Mouse (Mus musculus) heart, adult 2 months (tissue): ENCODE data around the gene Tln1. TPM values are rescaled to one million over a fixed set of nuclear protein-coding genes. Genes with fewer than 3 reads are reported as not detected.

Experiments used
- DNase-seq, 2 experiments: peaks; one replicate each; pipeline ENCODE4 v3.0.0; 2021
- H3K27ac ChIP-seq: fragments of 200-600 bp; 2 replicates; pipeline ENCODE4 v1.8.1; 2022
- H3K27me3 ChIP-seq: fragments of 200-500 bp; 2 replicates; pipeline ENCODE4 v1.6.1; 2012; ENCODE audit warnings: mild to moderate bottlenecking, low read length, inconsistent platforms, mixed read lengths; ENCODE audit not compliant: control insufficient read depth, insufficient read depth
- H3K36me3 ChIP-seq: fragments of 200-500 bp; 2 replicates; pipeline ENCODE4 v1.6.1; 2012; ENCODE audit warnings: low read length, inconsistent platforms; ENCODE audit not compliant: control insufficient read depth, insufficient read depth
- H3K4me1 ChIP-seq: fragments of 200-500 bp; 2 replicates; pipeline ENCODE4 v1.6.1; 2011; ENCODE audit warnings: low read length; ENCODE audit not compliant: control insufficient read depth, insufficient read depth
- H3K4me3 ChIP-seq: fragments of 200-600 bp; 2 replicates; pipeline ENCODE4 v1.8.1; 2022
- H3K79me2 ChIP-seq: fragments of 200-500 bp; replicated peaks from 2 replicates; pipeline ENCODE4 v1.6.1; 2012; ENCODE audit warnings: mild to moderate bottlenecking, inconsistent platforms, low read length, moderate library complexity, mixed read lengths; ENCODE audit not compliant: control insufficient read depth, insufficient read depth
- H3K9ac ChIP-seq: fragments of 200-500 bp; 2 replicates; pipeline ENCODE4 v1.6.1; 2012; ENCODE audit warnings: low read depth, mild to moderate bottlenecking, control low read depth, inconsistent platforms, low read length, mixed read lengths
- CTCF ChIP-seq: fragments of 200-600 bp; IDR thresholded peaks from 2 replicates; pipeline ENCODE4 v1.8.1; 2022; ENCODE audit warnings: antibody characterized with exemption, mild to moderate bottlenecking, moderate library complexity
- EP300 ChIP-seq: fragments of 200-500 bp; IDR thresholded peaks from 2 replicates; pipeline ENCODE4 v1.6.1; 2011; ENCODE audit warnings: low read depth, low read length, control low read depth; ENCODE audit not compliant: insufficient read depth
- POLR2A ChIP-seq: fragments of 200-500 bp; IDR thresholded peaks from 2 replicates; pipeline ENCODE4 v1.6.1; 2011; ENCODE audit warnings: mild to moderate bottlenecking, low read depth, low read length, control low read depth; ENCODE audit not compliant: insufficient read depth
- WGBS: fragments of 180-500 bp; shearing (Covaris S2); methylation state at CpG from one replicate; pipeline ENCODE4 v1.1.7; 2018; 5-methylcytosine and 5-hydroxymethylcytosine counted together
- intact Hi-C: fragments of 180-260 bp; cut with DNase I; formaldehyde crosslinking; loops from one replicate; pipeline ENCODE4 v1.15.1; 2025
- polyA plus RNA-seq: library from polyadenylated mRNA; depleted of rRNA; stranded (reverse); fragments of >200 nt; gene quantifications from 2 replicates; pipeline ENCODE4 v1.2.3, GENCODE M21; 2012
- total RNA-seq, 2 experiments: library from RNA; stranded (reverse); gene quantifications; 2 replicates each; pipeline ENCODE4 v1.2.3; 2021

The Tln1 gene
- total and polyA plus RNA-seq, 3 experiments, result 53.1 to 109 (median 105) TPM

GRCm38 (mm10) chr4:43575356-43575755, 12.9 kb upstream of the Tln1 start:
- Histone ChIP-seq H3K79me2 (peaks cover 2% of the 10 kb centered on the region; the same call in 1 of the 2 replicates), H3K9ac (no peak overlapping the region), H3K27ac (no peak overlapping the region), H3K4me3 (no peak overlapping the region), H3K4me1 (peaks cover 11% of the 10 kb centered on the region), H3K27me3 (no peaks in the 10 kb centered on the region), H3K36me3 (peaks cover 6% of the 10 kb centered on the region; the same call in 1 of the 2 replicates)
- DNase-seq, result no peak
- WGBS, result 56% methylated on average over 2 of the region's 2 CpGs
- intact Hi-C loops, result loop anchor here (5.0 kb wide), 2 partner anchors 82 to 133 kb away; partner anchors contain the start of genes Hint2 and Tesk1
- no peak for TF ChIP-seq CTCF

DNA sequence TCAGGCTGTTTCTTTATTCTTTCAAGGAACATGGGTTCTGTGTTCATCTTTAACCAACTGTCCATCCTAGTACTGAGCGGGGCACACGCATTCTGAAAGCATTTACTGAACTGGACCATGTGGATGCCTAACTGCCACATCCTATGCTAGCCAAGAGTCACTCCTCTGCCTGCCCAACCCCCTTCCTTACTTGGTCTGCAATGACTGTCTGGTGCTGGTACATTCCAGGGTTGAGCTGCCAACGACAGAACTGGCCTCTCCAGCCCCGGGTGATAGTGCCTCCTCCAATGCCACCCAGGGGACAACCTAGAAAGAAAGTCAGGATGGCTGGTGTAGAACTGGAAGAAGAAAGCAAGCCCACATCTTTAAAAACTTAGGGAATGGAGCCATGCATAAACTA, 11.1 kb upstream of the Tln1 start:
- intact Hi-C loops, result loop anchor here (5.0 kb wide), 1 partner anchor 41 kb away; no protein-coding TSS in a partner anchor
- Histone ChIP-seq H3K4me1 (peaks cover 6% of the 10 kb centered on the region), H3K36me3 (peaks cover 6% of the 10 kb centered on the region; the same call in 1 of the 2 replicates), H3K79me2 (peaks cover 2% of the 10 kb centered on the region; the same call in 1 of the 2 replicates), H3K4me3 (no peak overlapping the region), H3K27ac (no peak overlapping the region), H3K9ac (no peak overlapping the region), H3K27me3 (no peaks in the 10 kb centered on the region)
- no peak for TF ChIP-seq CTCF
- 0 out of 2 replicates have a peak, but pooled peaks have one; percentile 16 for TF ChIP-seq EP300
- no peak for TF ChIP-seq POLR2A
- 66% methylated on average over 4 of the region's 4 CpGs for WGBS
- peak in 1 of 2 experiments; percentile 46 for DNase-seq

DNA sequence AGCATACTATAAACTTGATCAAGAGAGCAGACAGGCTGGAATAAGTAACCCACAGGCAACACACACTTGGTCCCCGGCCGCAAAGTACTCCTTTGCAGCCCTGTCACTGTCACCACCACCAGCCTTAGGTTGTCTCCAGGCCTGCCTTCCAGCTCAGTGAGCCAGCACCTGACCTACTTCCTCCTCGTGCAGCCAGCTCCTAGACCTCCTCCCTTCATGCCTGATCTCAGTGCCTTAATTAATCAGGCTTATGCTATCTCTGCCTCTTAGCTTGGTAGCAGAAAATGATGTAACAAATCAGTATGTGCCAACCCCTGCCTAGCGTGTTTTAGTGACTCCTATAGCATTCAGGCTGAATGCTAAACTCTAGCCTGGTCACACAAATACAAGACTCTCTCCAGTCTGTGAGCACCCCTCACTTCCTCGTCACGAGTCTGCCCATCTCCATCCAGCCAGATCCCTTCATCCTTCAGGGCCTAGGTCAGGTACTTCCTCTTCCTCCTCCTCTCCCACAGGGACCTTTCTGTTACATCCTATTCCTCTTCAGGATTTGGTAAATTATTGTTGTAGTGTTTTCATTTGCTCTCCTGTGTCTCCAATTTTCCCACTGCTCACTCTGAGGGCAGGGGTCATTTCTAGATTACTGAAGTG, 9.0 kb upstream of the Tln1 start:
- 64% methylated on average over 6 of the region's 6 CpGs for WGBS
- H3K79me2 ChIP-seq, result peaks cover 2% of the 10 kb centered on the region; the same call in 1 of the 2 replicates
- no peak overlapping the region for H3K4me3 ChIP-seq
- H3K9ac ChIP-seq, result no peak overlapping the region
- peaks cover 2% of the 10 kb centered on the region for H3K4me1 ChIP-seq
- H3K27ac ChIP-seq, result no peak overlapping the region
- no peak for DNase-seq
- intact Hi-C loops, result loop anchor here (5.0 kb wide), 1 partner anchor 39 kb away; no protein-coding TSS in a partner anchor
- H3K27me3 ChIP-seq, result no peaks in the 10 kb centered on the region
- no peak for TF ChIP-seq POLR2A
- no peak for TF ChIP-seq CTCF
- no peak for TF ChIP-seq EP300
- peaks cover 6% of the 10 kb centered on the region; the same call in 1 of the 2 replicates for H3K36me3 ChIP-seq

DNA sequence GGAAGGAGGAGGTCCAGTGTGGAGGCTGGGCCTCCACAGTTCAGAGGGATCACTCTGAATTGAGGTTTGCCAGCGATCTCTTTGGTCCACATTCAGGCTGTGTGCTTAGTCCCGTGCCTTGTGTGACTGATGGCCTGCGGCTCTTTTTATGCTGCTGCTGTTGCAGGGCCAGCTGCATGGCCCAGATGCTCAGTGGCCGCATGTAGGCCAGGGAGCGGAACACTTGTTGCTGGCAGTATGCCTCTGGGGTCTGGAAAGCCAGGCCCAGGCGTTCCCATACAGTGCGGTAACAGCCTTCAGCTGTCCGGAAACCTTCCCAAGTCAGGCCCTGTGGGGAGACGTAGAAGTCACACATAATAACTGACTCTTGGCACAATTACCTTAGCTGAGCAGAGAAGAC, 4.6 kb upstream of the Tln1 start:
- H3K9ac ChIP-seq, result no peak overlapping the region
- no peak for DNase-seq
- no peaks in the 10 kb centered on the region for H3K27me3 ChIP-seq
- WGBS, result 93% methylated on average over 9 of the region's 9 CpGs
- H3K4me1 ChIP-seq, result peaks cover 8% of the 10 kb centered on the region
- H3K79me2 ChIP-seq, result no peaks in the 10 kb centered on the region; the same call in 1 of the 2 replicates
- H3K4me3 ChIP-seq, result no peak overlapping the region
- no peak for TF ChIP-seq POLR2A
- TF ChIP-seq CTCF, result no peak
- TF ChIP-seq EP300, result no peak
- H3K36me3 ChIP-seq, result peaks cover 10% of the 10 kb centered on the region
- intact Hi-C loops, result no loop called here
- H3K27ac ChIP-seq, result no peak overlapping the region

GRCm38 (mm10) chr4:43564231-43564630, 1.7 kb upstream of the Tln1 start:
- H3K36me3 ChIP-seq, result peaks cover 10% of the 10 kb centered on the region
- no peaks in the 10 kb centered on the region for H3K27me3 ChIP-seq
- no peak for DNase-seq
- no peak overlapping the region for H3K9ac ChIP-seq
- TF ChIP-seq EP300 (0 out of 2 replicates have a peak, but pooled peaks have one; percentile 39), POLR2A (no peak)
- H3K27ac ChIP-seq, result no peak overlapping the region
- intact Hi-C loops, result loop anchor here (5.0 kb wide), 2 partner anchors 72 to 93 kb away; partner anchors contain the start of genes Ccdc107 and Hint2
- H3K4me1 ChIP-seq, result peaks cover 20% of the 10 kb centered on the region
- H3K79me2 ChIP-seq, result peaks cover 4% of the 10 kb centered on the region; the same call in 1 of the 2 replicates
- 16% methylated on average over 2 of the region's 2 CpGs for WGBS
- no peak overlapping the region for H3K4me3 ChIP-seq

DNA sequence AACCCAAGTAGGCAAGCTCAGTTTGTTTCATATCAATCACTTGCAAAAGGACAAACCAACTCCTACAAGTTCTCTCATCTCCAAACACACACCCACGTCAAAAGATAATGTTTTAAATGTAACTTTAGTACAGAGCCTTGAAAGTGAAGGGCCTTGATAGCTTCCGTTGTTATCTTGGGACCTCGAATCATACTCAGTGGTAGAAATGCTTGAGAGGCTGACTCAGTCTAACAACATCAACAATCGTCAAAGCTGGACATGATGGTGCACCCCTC, 1.0 kb upstream of the Tln1 start:
- intact Hi-C loops, result loop anchor here (2.0 to 5.0 kb wide), 4 partner anchors 13 to 121 kb away; partner anchors contain the start of genes Ccdc107 and Hint2
- Histone ChIP-seq H3K79me2 (peaks cover 7% of the 10 kb centered on the region), H3K36me3 (peaks cover 10% of the 10 kb centered on the region), H3K9ac (peak overlapping the region; percentile 47), H3K27ac (peak overlapping the region; percentile 98), H3K4me1 (peaks cover 25% of the 10 kb centered on the region), H3K27me3 (no peaks in the 10 kb centered on the region), H3K4me3 (peak overlapping the region; percentile 61)
- 27% methylated on average over 4 of the region's 4 CpGs for WGBS
- no peak for TF ChIP-seq POLR2A
- no peak for TF ChIP-seq EP300
- TF ChIP-seq CTCF, result no peak
- no peak for DNase-seq
